Mouse (Mus musculus) erythroblast, embryonic 14.5 days (primary cell): ENCODE measurements around the gene Gm10972.
"Not testable (repeated sequence)": the region's sequence is repeated elsewhere in the genome, so short reads cannot be mapped to it uniquely, and the experiment has no call there.

ENCODE experiments used
- GATA1 ChIP-seq: IDR thresholded peaks from 2 replicates; pipeline ENCODE4 v1.6.1; 2012; ENCODE audit warnings: low read length, inconsistent platforms, mixed read lengths
- TAL1 ChIP-seq: IDR thresholded peaks from 3 replicates; pipeline ENCODE4 v1.6.1; 2012; ENCODE audit warnings: low read length, inconsistent platforms, mixed read lengths

DNA sequence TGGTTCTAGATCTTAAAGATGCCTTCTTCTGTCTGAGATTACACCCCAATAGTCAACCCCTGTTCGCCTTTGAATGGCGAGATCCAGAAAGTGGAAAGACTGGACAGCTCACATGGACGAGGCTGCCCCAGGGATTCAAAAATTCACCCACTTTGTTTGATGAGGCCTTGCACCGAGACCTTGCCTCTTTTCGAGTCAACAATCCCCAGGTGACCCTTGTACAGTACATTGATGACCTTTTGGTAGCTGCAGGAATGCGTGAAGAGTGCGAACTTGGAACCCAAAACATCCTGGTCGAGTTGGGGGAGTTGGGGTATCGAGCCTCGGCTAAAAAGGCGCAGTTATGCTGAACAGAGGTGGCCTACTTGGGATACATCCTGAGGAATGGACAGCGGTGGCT lies 37.1 kb downstream of the Gm10972 start:
- TF ChIP-seq GATA1, TAL1: not testable (repeated sequence)
